Mouse (Mus musculus) CH12.LX (cell line): ENCODE measurements around the gene Hoxd3. TPM values are rescaled to one million over a fixed set of nuclear protein-coding genes. Genes with fewer than 3 reads are reported as not detected.

Experiments
- DNase-seq: peaks from one replicate; pipeline ENCODE4 v3.0.0-alpha.2; 2013; ENCODE audit errors: extremely low read depth
- H3K27ac ChIP-seq: 2 replicates; pipeline ENCODE4 v1.5.1; 2012; ENCODE audit warnings: low read depth, mild to moderate bottlenecking, control low read depth, moderate library complexity; ENCODE audit not compliant: insufficient read depth
- H3K27me3 ChIP-seq: replicated peaks from 2 replicates; pipeline ENCODE3; 2012; ENCODE audit warnings: inconsistent platforms
- H3K36me3 ChIP-seq, 2 experiments: replicated peaks in 1 of 2; 2 replicates each; pipeline versions ENCODE3 to v1.6.1; 2012; ENCODE audit warnings: inconsistent platforms in 1 of 2, low read length in 1 of 2, mild to moderate bottlenecking in 1 of 2, mixed read lengths in 1 of 2, moderate library complexity in 1 of 2; ENCODE audit not compliant: control insufficient read depth in 1 of 2, insufficient read depth in 1 of 2
- H3K4me1 ChIP-seq, 2 experiments: 2 replicates each; pipeline ENCODE4 v1.6.1; 2012; ENCODE audit warnings: inconsistent platforms in 1 of 2, moderate library complexity in 1 of 2; ENCODE audit not compliant: insufficient read depth in 2 of 2, control insufficient read depth in 1 of 2
- H3K4me2 ChIP-seq: 2 replicates; pipeline ENCODE4 v1.6.1; 2012; ENCODE audit warnings: low read depth, mild to moderate bottlenecking, control low read depth; ENCODE audit not compliant: poor library complexity, insufficient read depth, severe bottlenecking
- H3K4me3 ChIP-seq, 3 experiments: fragments of 150-350 bp in 1 of 3; sonication (generic) in 1 of 3; replicated peaks in 1 of 3; 2 replicates each; pipeline versions ENCODE3 to v1.5.1; 2011 to 2012; ENCODE audit warnings: low read depth in 2 of 3, low read length in 2 of 3, mild to moderate bottlenecking in 2 of 3, moderate library complexity in 2 of 3, control low read depth in 1 of 3, improper control_type of control experiment in 1 of 3, inconsistent platforms in 1 of 3, mixed read lengths in 1 of 3; ENCODE audit not compliant: poor library complexity in 1 of 3
- H3K79me2 ChIP-seq: replicated peaks from 2 replicates; pipeline ENCODE4 v1.6.1; 2012; ENCODE audit warnings: mild to moderate bottlenecking, moderate library complexity; ENCODE audit not compliant: control insufficient read depth, poor library complexity, insufficient read depth, severe bottlenecking; ENCODE audit errors: extremely low read depth
- H3K9ac ChIP-seq: 2 replicates; pipeline ENCODE4 v1.6.1; 2012; ENCODE audit warnings: low read depth, mild to moderate bottlenecking, control low read depth, moderate library complexity; ENCODE audit not compliant: insufficient read depth
- H3K9me3 ChIP-seq: replicated peaks from 2 replicates; pipeline ENCODE3; 2012; ENCODE audit warnings: low read length, inconsistent platforms, mixed read lengths
- BHLHE40 ChIP-seq: IDR thresholded peaks from 2 replicates; pipeline ENCODE4 v1.6.1; 2011; ENCODE audit warnings: mild to moderate bottlenecking, low read depth, low read length, improper control_type of control experiment
- CTCF ChIP-seq, 2 experiments: IDR thresholded peaks in 1 of 2; conservative IDR thresholded peaks in 1 of 2; 2 replicates each; pipeline ENCODE4 v1.5.1; 2011 to 2012; ENCODE audit warnings: low read depth in 2 of 2, low read length in 2 of 2, improper control_type of control experiment in 1 of 2, inconsistent platforms in 1 of 2, mild to moderate bottlenecking in 1 of 2, moderate library complexity in 1 of 2
- ELF1 ChIP-seq: IDR thresholded peaks from 2 replicates; pipeline ENCODE4 v1.6.1; 2014; ENCODE audit warnings: low read depth, mild to moderate bottlenecking, inconsistent platforms, low read length, improper control_type of control experiment
- EP300 ChIP-seq: IDR thresholded peaks from 2 replicates; pipeline ENCODE4 v1.6.1; 2011; ENCODE audit warnings: low read length, improper control_type of control experiment
- ETS1 ChIP-seq: conservative IDR thresholded peaks from 2 replicates; pipeline ENCODE4 v1.6.1; 2012; ENCODE audit warnings: low read depth, mild to moderate bottlenecking, inconsistent platforms, low read length, improper control_type of control experiment, moderate library complexity
- GABPA ChIP-seq: IDR thresholded peaks from 2 replicates; pipeline ENCODE4 v1.6.1; 2012; ENCODE audit warnings: low read depth, low read length, improper control_type of control experiment, inconsistent platforms; ENCODE audit not compliant: insufficient replicate concordance
- IRF4 ChIP-seq: IDR thresholded peaks from 2 replicates; pipeline ENCODE4 v1.6.1; 2014; ENCODE audit warnings: low read depth, mild to moderate bottlenecking, inconsistent platforms, low read length, improper control_type of control experiment
- JUND ChIP-seq: conservative IDR thresholded peaks from 2 replicates; pipeline ENCODE4 v1.6.1; 2011; ENCODE audit warnings: low read depth, low read length, improper control_type of control experiment
- KAT2A ChIP-seq: IDR thresholded peaks from 2 replicates; pipeline ENCODE4 v1.6.1; 2012; ENCODE audit warnings: low read length, improper control_type of control experiment, inconsistent platforms; ENCODE audit not compliant: insufficient replicate concordance
- MAX ChIP-seq: IDR thresholded peaks from 2 replicates; pipeline ENCODE4 v1.6.1; 2011; ENCODE audit warnings: low read length, improper control_type of control experiment
- MEF2A ChIP-seq: IDR thresholded peaks from 2 replicates; pipeline ENCODE4 v1.6.1; 2014; ENCODE audit warnings: low read depth, mild to moderate bottlenecking, inconsistent platforms, low read length, improper control_type of control experiment, borderline replicate concordance
- MXI1 ChIP-seq: IDR thresholded peaks from 2 replicates; pipeline ENCODE4 v1.6.1; 2011; ENCODE audit warnings: mild to moderate bottlenecking, low read depth, low read length, improper control_type of control experiment
- PAX5 ChIP-seq: IDR thresholded peaks from 2 replicates; pipeline ENCODE4 v1.6.1; 2012; ENCODE audit warnings: low read length, inconsistent platforms, mixed read lengths
- POLR2A ChIP-seq: IDR thresholded peaks from 2 replicates; pipeline ENCODE4 v1.6.1; 2011; ENCODE audit warnings: low read depth, mild to moderate bottlenecking, improper control_type of control experiment, low read length
- POLR2AphosphoS2 ChIP-seq: IDR thresholded peaks from 2 replicates; pipeline ENCODE4 v1.6.1; 2011; ENCODE audit warnings: low read depth, low read length, improper control_type of control experiment
- RAD21 ChIP-seq: IDR thresholded peaks from 2 replicates; pipeline ENCODE4 v1.6.1; 2011; ENCODE audit warnings: low read depth, mild to moderate bottlenecking, low read length, improper control_type of control experiment, moderate library complexity
- RCOR1 ChIP-seq: conservative IDR thresholded peaks from 2 replicates; pipeline ENCODE4 v1.6.1; 2012; ENCODE audit warnings: low read depth, mild to moderate bottlenecking, inconsistent platforms, low read length, improper control_type of control experiment
- SMC3 ChIP-seq: IDR thresholded peaks from 2 replicates; pipeline ENCODE4 v1.6.1; 2011; ENCODE audit warnings: low read depth, low read length, improper control_type of control experiment
- TBP ChIP-seq: conservative IDR thresholded peaks from 2 replicates; pipeline ENCODE4 v1.6.1; 2011; ENCODE audit warnings: low read depth, low read length, improper control_type of control experiment
- UBTF ChIP-seq: IDR thresholded peaks from 2 replicates; pipeline ENCODE4 v1.6.1; 2012; ENCODE audit warnings: low read depth, mild to moderate bottlenecking, inconsistent platforms, low read length, improper control_type of control experiment, moderate library complexity
- USF1 ChIP-seq: IDR thresholded peaks from 2 replicates; pipeline ENCODE4 v1.6.1; 2014; ENCODE audit warnings: low read depth, mild to moderate bottlenecking, inconsistent platforms, low read length, improper control_type of control experiment
- USF2 ChIP-seq: conservative IDR thresholded peaks from 2 replicates; pipeline ENCODE4 v1.6.1; 2011; ENCODE audit warnings: low read depth, low read length, improper control_type of control experiment
- ZKSCAN1 ChIP-seq: IDR thresholded peaks from 2 replicates; pipeline ENCODE4 v1.6.1; 2012; ENCODE audit warnings: low read depth, inconsistent platforms, low read length, improper control_type of control experiment, borderline replicate concordance
- ZMIZ1 ChIP-seq: IDR thresholded peaks from 2 replicates; pipeline ENCODE4 v1.6.1; 2012; ENCODE audit warnings: low read depth, mild to moderate bottlenecking, inconsistent platforms, low read length, improper control_type of control experiment
- dilution Hi-C: fragments of 300-500 bp; cut with MboI; formaldehyde crosslinking; loops from 2 replicates; pipeline ENCODE4 v1.14.3; 2020; ENCODE audit warnings: low sequenced_read_pairs; ENCODE audit not compliant: extremely low pct_unique_long_range_greater_than_20kb, extremely low pct_ligation_motif_present
- in situ Hi-C: fragments of 300-500 bp; cut with MboI; formaldehyde crosslinking; loops from 3 replicates; pipeline ENCODE4 v1.14.3; 2019; ENCODE audit warnings: low sequenced_read_pairs, low pct_ligation_motif_present, low pct_unique_long_range_greater_than_20kb, mixed read lengths
- polyA plus RNA-seq: library from polyadenylated mRNA; unstranded; fragments of >175 nt; gene quantifications from 2 replicates; pipeline ENCODE4 v1.2.1, GENCODE M21; 2012; ENCODE audit warnings: low read depth; ENCODE audit not compliant: insufficient read length
- total RNA-seq, 2 experiments: library from RNA; depleted of rRNA; stranded (reverse); fragments of 300-350 nt in 1 of 2; fragments of >200 nt in 1 of 2; gene quantifications; 2 replicates each; pipeline ENCODE4 v1.2.3; 2012 to 2014

Hoxd3 gene
- total and polyA plus RNA-seq, 3 experiments: 0.12 to 1.1 TPM; not detected in 1

GRCm38 (mm10) chr2:74693432-74693827, 18.3 kb upstream of the Hoxd3 start:
- no peaks in the 10 kb centered on the region for H3K27me3 ChIP-seq
- no peak overlapping the region for H3K9ac ChIP-seq
- in situ Hi-C loops: loop anchor here (10.0 to 25.0 kb wide), 2 partner anchors 451 to 619 kb away; no protein-coding TSS in a partner anchor
- DNase-seq: no peak
- H3K9me3 ChIP-seq: peaks cover 20% of the 10 kb centered on the region
- no peak for TF ChIP-seq EP300
- TF ChIP-seq ELF1: no peak
- TF ChIP-seq MEF2A: no peak
- no peak for TF ChIP-seq MAX
- TF ChIP-seq MXI1: no peak
- TF ChIP-seq GABPA: no peak
- TF ChIP-seq POLR2AphosphoS2: no peak
- no peak for TF ChIP-seq USF2
- no peak for TF ChIP-seq RCOR1
- TF ChIP-seq POLR2A: no peak
- TF ChIP-seq PAX5: no peak
- TF ChIP-seq KAT2A: no peak
- TF ChIP-seq IRF4: no peak
- no peak for TF ChIP-seq USF1
- no peak for TF ChIP-seq ZKSCAN1
- TF ChIP-seq ETS1: no peak
- no peak for TF ChIP-seq ZMIZ1
- no peak for TF ChIP-seq JUND
- H3K4me3 ChIP-seq: no peak overlapping the region
- dilution Hi-C loops: no loop called here
- no peaks in the 10 kb centered on the region for H3K36me3 ChIP-seq
- H3K79me2 ChIP-seq: no peaks in the 10 kb centered on the region
- no peak overlapping the region for H3K27ac ChIP-seq
- no peaks in the 10 kb centered on the region for H3K4me1 ChIP-seq
- no peak overlapping the region for H3K4me2 ChIP-seq

DNA sequence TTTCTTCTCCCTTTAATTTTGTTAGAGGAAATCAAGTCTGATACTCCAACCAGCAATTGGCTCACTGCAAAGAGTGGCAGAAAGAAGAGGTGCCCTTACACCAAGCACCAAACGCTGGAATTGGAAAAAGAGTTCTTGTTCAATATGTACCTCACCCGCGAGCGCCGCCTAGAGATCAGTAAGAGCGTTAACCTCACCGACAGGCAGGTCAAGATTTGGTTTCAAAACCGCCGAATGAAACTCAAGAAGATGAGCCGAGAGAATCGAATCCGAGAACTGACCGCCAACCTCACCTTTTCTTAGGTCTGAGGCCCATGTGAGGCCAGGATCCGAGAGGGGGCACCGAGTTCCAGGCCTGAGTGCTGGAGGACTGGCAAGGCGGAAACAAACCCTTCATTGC, 17.7 kb upstream of the Hoxd3 start:
- dilution Hi-C loops: no loop called here
- DNase-seq: peak; percentile 54
- H3K9ac ChIP-seq: no peak overlapping the region
- H3K36me3 ChIP-seq: no peaks in the 10 kb centered on the region
- peak overlapping the region; percentile 16 to 43 (median 31) for H3K4me3 ChIP-seq
- in situ Hi-C loops: loop anchor here (10.0 to 25.0 kb wide), 2 partner anchors 451 to 618 kb away; no protein-coding TSS in a partner anchor
- peak overlapping the region; percentile 54 for H3K4me2 ChIP-seq
- H3K9me3 ChIP-seq: peaks cover 24% of the 10 kb centered on the region
- H3K27ac ChIP-seq: no peak overlapping the region
- H3K4me1 ChIP-seq: no peaks in the 10 kb centered on the region
- H3K27me3 ChIP-seq: no peaks in the 10 kb centered on the region
- peak; percentile 22; the same call in 1 of the 2 replicates for TF ChIP-seq SMC3
- TF ChIP-seq POLR2AphosphoS2: no peak
- TF ChIP-seq BHLHE40: no peak
- TF ChIP-seq UBTF: no peak
- TF ChIP-seq RAD21: peak; percentile 27
- TF ChIP-seq MEF2A: 0 out of 2 replicates have a peak, but pooled peaks have one; percentile 25
- peak in 1 of 2 experiments; percentile 68; a peak in 2 of 4 replicates for TF ChIP-seq CTCF (conservative IDR thresholded peaks at IDR 0.05 in 1 of 2, IDR thresholded peaks at IDR 0.05 in 1 of 2; ENCODE audit: low read depth in 2 of 2, low read length in 2 of 2)
- no peak for TF ChIP-seq TBP
- H3K79me2 ChIP-seq: no peaks in the 10 kb centered on the region
